Comparison of ENCODE assay signal across 8 mouse cellular contexts in the genomic region with DNA sequence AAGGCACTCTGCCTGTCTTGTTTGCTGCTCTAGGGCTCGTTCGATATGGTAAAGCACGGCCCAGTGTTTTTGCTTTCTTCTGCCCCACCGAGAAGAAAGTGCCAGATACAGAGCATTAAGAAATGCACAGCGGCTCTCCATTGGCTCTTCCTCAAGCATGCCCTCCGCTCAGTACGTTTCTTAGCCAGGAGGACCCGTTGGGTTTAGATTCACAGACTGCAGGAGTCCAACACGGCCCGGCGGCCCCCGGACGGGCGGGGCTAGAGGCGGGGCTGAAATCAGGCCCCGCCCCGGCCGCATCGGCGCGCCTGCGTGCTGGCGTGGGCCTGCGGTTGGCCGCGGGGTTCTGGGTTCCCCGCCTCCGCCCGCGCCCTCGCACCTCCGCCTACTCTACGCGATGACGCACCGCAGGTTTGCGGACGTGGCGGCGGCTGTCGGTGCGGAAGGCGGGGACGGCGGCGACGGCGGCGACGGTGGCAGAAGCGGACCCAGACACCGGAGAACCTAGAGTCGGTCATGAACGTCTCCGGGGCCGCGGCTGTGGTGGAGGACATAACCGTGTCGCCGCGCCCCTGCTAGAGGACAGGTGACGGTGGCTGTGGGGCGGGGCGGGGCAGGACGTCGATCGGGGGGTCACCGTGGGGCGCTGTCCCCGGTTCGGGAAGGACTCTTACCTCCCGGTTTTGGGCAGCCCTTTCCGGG. TPM values are rescaled to one million over a fixed set of nuclear protein-coding genes. Genes with fewer than 3 reads are reported as not detected.
DNase-seq lines count a peak whose midpoint lies in the region; ATAC-seq lines count a peak whose summit lies in the region.

A gene (plus strand): TSS at position 313 of the 702 bp plus-strand sequence.

- peak within 1 kb of the TSS; percentile 79 for H3K9ac ChIP-seq in heart, embryonic 14.5 days (ENCODE audit: low read length)
- H3K9ac ChIP-seq in liver, embryonic 13.5 days: peak within 1 kb of the TSS; percentile 91
- peak within 1 kb of the TSS; percentile 92 for H3K9ac ChIP-seq in stomach, embryonic 16.5 days (ENCODE audit: low read length)

- H3K9me3 ChIP-seq in heart, embryonic 14.5 days (ENCODE audit: control insufficient read depth, low read length): no peaks in the 10 kb centered on the region
- H3K9me3 ChIP-seq in liver, embryonic 13.5 days (replicated peaks): no peaks in the 10 kb centered on the region
- H3K9me3 ChIP-seq in stomach, embryonic 16.5 days (replicated peaks; ENCODE audit: control insufficient read depth, low read length): peaks cover 3% of the 10 kb centered on the region; the same call in 1 of the 2 replicates

- peak within 1 kb of the TSS; percentile 74 for H3K27ac ChIP-seq in brown adipose tissue, adult 24 weeks (replicated peaks; ENCODE audit: low read depth, low read length)
- H3K27ac ChIP-seq in heart, embryonic 14.5 days (replicated peaks in 1 of 2; ENCODE audit: control insufficient read depth in 1 of 2, insufficient read depth in 1 of 2, low read depth in 2 of 2, low read length in 2 of 2): peak within 1 kb of the TSS; percentile 93 to 98
- H3K27ac ChIP-seq in liver, embryonic 13.5 days: peak within 1 kb of the TSS; percentile 94
- H3K27ac ChIP-seq in stomach, embryonic 16.5 days (ENCODE audit: low read length): peak within 1 kb of the TSS; percentile 94

- no peaks in the 10 kb centered on the region for H3K27me3 ChIP-seq in heart, embryonic 14.5 days (ENCODE audit: control insufficient read depth, insufficient read depth, low read length)
- H3K27me3 ChIP-seq in liver, embryonic 13.5 days: no peaks in the 10 kb centered on the region
- no peaks in the 10 kb centered on the region for H3K27me3 ChIP-seq in stomach, embryonic 16.5 days (ENCODE audit: control insufficient read depth, insufficient read depth, low read length)

- 0 out of 2 replicates have a peak, but pooled peaks cover 3% of the 10 kb centered on the region for H3K36me3 ChIP-seq in heart, embryonic 14.5 days (ENCODE audit: control insufficient read depth, insufficient read depth, low read length)
- peaks cover 12% of the 10 kb centered on the region; the same call in 1 of the 2 replicates for H3K36me3 ChIP-seq in liver, embryonic 13.5 days
- no peaks in the 10 kb centered on the region for H3K36me3 ChIP-seq in stomach, embryonic 16.5 days (ENCODE audit: control insufficient read depth, insufficient read depth, low read length)

- WGBS in heart, embryonic 14.5 days: under 1% methylated on average over 69 of the region's 73 CpGs
- WGBS in liver, embryonic 13.5 days (ENCODE audit: insufficient replicate concordance): under 1% methylated on average over 73 of the region's 73 CpGs
- WGBS in stomach, embryonic 16.5 days: under 1% methylated on average over 72 of the region's 73 CpGs

- peak; percentile 100 for ATAC-seq in heart, embryonic 14.5 days (ENCODE audit: insufficient number of reproducible peaks, insufficient read depth, low FRiP score, low read depth)
- ATAC-seq in liver, embryonic 13.5 days (ENCODE audit: low read depth): peak; percentile 98
- ATAC-seq in stomach, embryonic 16.5 days (ENCODE audit: insufficient read depth, low FRiP score): peak; percentile 100

- H3K4me1 ChIP-seq in brown adipose tissue, adult 24 weeks (ENCODE audit: control insufficient read depth, insufficient read depth, insufficient read length, low read length): no peaks in the 10 kb centered on the region
- H3K4me1 ChIP-seq in heart, embryonic 14.5 days (ENCODE audit: control insufficient read depth in 2 of 2, insufficient read depth in 2 of 2, low read length in 2 of 2): peaks cover 0 to 15% of the 10 kb centered on the region in 2 experiments; a peak in 2 of 4 replicates
- peaks cover 51% of the 10 kb centered on the region for H3K4me1 ChIP-seq in liver, embryonic 13.5 days (replicated peaks)
- H3K4me1 ChIP-seq in stomach, embryonic 16.5 days (ENCODE audit: control insufficient read depth, insufficient read depth, low read length): peaks cover 10% of the 10 kb centered on the region

- DNase-seq in CD4-positive, CD25-positive, alpha-beta regulatory T cell, adult 2 months (ENCODE audit: low read depth, low spot score): peak; percentile 96
- DNase-seq in fibroblast of lung, adult 2 months (ENCODE audit: low read depth): peak; percentile 69
- DNase-seq in kidney, postnatal 14 days: peak; percentile 96
- peak; percentile 87 for DNase-seq in liver, embryonic 13.5 days
- peak; percentile 92 for DNase-seq in neural tube, embryonic 10.5 days (ENCODE audit: extremely low spot score, low spot score)

- peak within 1 kb of the TSS; percentile 79 for H3K4me2 ChIP-seq in heart, embryonic 14.5 days (ENCODE audit: low read length)
- H3K4me2 ChIP-seq in liver, embryonic 13.5 days: peak within 1 kb of the TSS; percentile 81
- H3K4me2 ChIP-seq in stomach, embryonic 16.5 days (ENCODE audit: low read depth, low read length): peak within 1 kb of the TSS; percentile 87

- H3K4me3 ChIP-seq in brown adipose tissue, adult 24 weeks (ENCODE audit: insufficient read depth, low read depth, low read length): peak within 1 kb of the TSS; percentile 69
- peak within 1 kb of the TSS; percentile 78 to 91 for H3K4me3 ChIP-seq in heart, embryonic 14.5 days (ENCODE audit: control insufficient read depth in 1 of 2, insufficient read depth in 1 of 2, low read depth in 1 of 2, low read length in 2 of 2)
- H3K4me3 ChIP-seq in liver, embryonic 13.5 days (replicated peaks): peak within 1 kb of the TSS; percentile 89
- peak within 1 kb of the TSS; percentile 87 for H3K4me3 ChIP-seq in stomach, embryonic 16.5 days (replicated peaks; ENCODE audit: low read length)

RNA-seq across cellular contexts. Expression of the gene that starts here (rescaled TPM):
- 13.9 and 14.3 TPM in 2 replicates for polyA plus RNA-seq in brown adipose tissue, adult 24 weeks (2012; ENCODE audit: insufficient read depth, insufficient read length, missing spikeins)
- polyA plus RNA-seq in heart, embryonic 14.5 days (2014; fragmentation: Nextera tagmentation; extraction: Ambion mirVana): 24.9 and 25.9 TPM in 2 replicates
- 14.5 and 21.0 TPM in 2 replicates for polyA plus RNA-seq in liver, embryonic 13.5 days (2015; fragmentation: Nextera tagmentation; extraction: Ambion mirVana)
- polyA plus RNA-seq in stomach, embryonic 16.5 days (2015; fragmentation: Nextera tagmentation; extraction: Ambion mirVana): 27.8 and 30.2 TPM in 2 replicates

Comparison
In these comparisons a context has a peak if more than half of its experiments do, and no peak if none do; other contexts are left out.
1. Peak in every context shown above with its lines: DNase-seq, ATAC-seq, H3K4me3 ChIP-seq and H3K27ac ChIP-seq.